Mouse (Mus musculus) stomach, postnatal 0 days (tissue): Measurements from ENCODE around the gene Vdac1. TPM values are rescaled to one million over a fixed set of nuclear protein-coding genes. Genes with fewer than 3 reads are reported as not detected.

Experiments used
- ATAC-seq: fragments of 200-750 bp; cut with Nextera tagmentation; 2 replicates; pipeline ENCODE4 v1.8.0; 2017; ENCODE audit not compliant: low FRiP score, low TSS enrichment
- DNase-seq: peaks from one replicate; pipeline ENCODE4 v3.0.0-alpha.2; 2016; ENCODE audit warnings: low spot score
- H3K27ac ChIP-seq: fragments of 300-500 bp; sonication (generic); replicated peaks from 2 replicates; pipeline ENCODE4 v1.5.1; 2014; ENCODE audit warnings: mild to moderate bottlenecking, control low read depth
- H3K27me3 ChIP-seq: fragments of 300-500 bp; sonication (generic); 2 replicates; pipeline ENCODE4 v1.6.1; 2014; ENCODE audit warnings: low read length; ENCODE audit not compliant: control insufficient read depth, insufficient read depth
- H3K36me3 ChIP-seq: fragments of 300-500 bp; sonication (generic); 2 replicates; pipeline ENCODE4 v1.6.1; 2014; ENCODE audit warnings: low read length, mixed read lengths; ENCODE audit not compliant: control insufficient read depth, insufficient read depth
- H3K4me1 ChIP-seq: fragments of 300-500 bp; sonication (generic); replicated peaks from 2 replicates; pipeline ENCODE4 v1.6.1; 2014; ENCODE audit warnings: antibody characterized with exemption; ENCODE audit not compliant: control insufficient read depth, insufficient read depth
- H3K4me2 ChIP-seq: fragments of 300-500 bp; sonication (generic); replicated peaks from 2 replicates; pipeline ENCODE4 v1.6.1; 2014; ENCODE audit warnings: low read depth, mild to moderate bottlenecking, control low read depth, moderate library complexity
- H3K4me3 ChIP-seq: fragments of 300-500 bp; sonication (generic); 2 replicates; pipeline ENCODE4 v1.5.1; 2014; ENCODE audit warnings: low read depth, low read length, control low read depth
- H3K9ac ChIP-seq: fragments of 300-500 bp; sonication (generic); 2 replicates; pipeline ENCODE4 v1.6.1; 2014; ENCODE audit warnings: mild to moderate bottlenecking, low read length, control low read depth, mixed read lengths
- H3K9me3 ChIP-seq: fragments of 300-500 bp; sonication (generic); 2 replicates; pipeline ENCODE4 v1.6.1; 2016; ENCODE audit warnings: low read length; ENCODE audit not compliant: control insufficient read depth
- CTCF ChIP-seq: IDR thresholded peaks from 2 replicates; pipeline ENCODE4 v1.5.1; 2016; ENCODE audit warnings: antibody characterized with exemption, low read depth, mild to moderate bottlenecking, moderate library complexity
- EP300 ChIP-seq: optimal IDR thresholded peaks from 2 replicates; pipeline ENCODE3; 2016; ENCODE audit warnings: antibody characterized with exemption
- WGBS: fragments of 180-500 bp; shearing (Covaris S2); extraction: QIAGEN DNeasy Blood & Tissue Kit; methylation state at CpG from one replicate; pipeline ENCODE4 v1.1.7; 2014; 5-methylcytosine and 5-hydroxymethylcytosine counted together
- polyA plus RNA-seq: library from polyadenylated mRNA; unstranded; fragments of >200 nt; fragmentation: Nextera tagmentation; extraction: Ambion mirVana; gene quantifications from 2 replicates; pipeline ENCODE4 v1.2.1, GENCODE M21; 2015

Gene Vdac1
- polyA plus RNA-seq, 1 experiment from 2014 or later: 189 TPM

- Histone ChIP-seq H3K4me2 (no peak overlapping the region), H3K9ac (no peak overlapping the region), H3K9me3 (no peaks in the 10 kb centered on the region), H3K4me3 (no peak overlapping the region), H3K36me3 (no peaks in the 10 kb centered on the region), H3K27me3 (no peaks in the 10 kb centered on the region), H3K4me1 (no peaks in the 10 kb centered on the region), H3K27ac (no peak overlapping the region)
- 63% methylated on average over 23 of the region's 23 CpGs for WGBS
- DNase-seq: no peak
- no peak for ATAC-seq
- TF ChIP-seq CTCF: no peak
These were observed 36.0 kb upstream of the Vdac1 start for GRCm38 (mm10) chr11:52324442-52325367.

GRCm38 (mm10) chr11:52327313-52327712 lies 33.3 kb upstream of the Vdac1 start:
- DNase-seq: no peak
- Histone ChIP-seq H3K4me2 (no peak overlapping the region), H3K4me1 (no peaks in the 10 kb centered on the region), H3K27ac (no peak overlapping the region), H3K9ac (no peak overlapping the region), H3K4me3 (no peak overlapping the region), H3K36me3 (no peaks in the 10 kb centered on the region), H3K27me3 (no peaks in the 10 kb centered on the region), H3K9me3 (no peaks in the 10 kb centered on the region)
- TF ChIP-seq CTCF: no peak
- TF ChIP-seq EP300: no peak
- no peak for ATAC-seq
- 53% methylated on average over 3 of the region's 3 CpGs for WGBS

GRCm38 (mm10) chr11:52332421-52333118 lies 28.1 kb upstream of the Vdac1 start:
- Histone ChIP-seq H3K4me1 (peaks cover 6% of the 10 kb centered on the region; the same call in 1 of the 2 replicates), H3K9ac (no peak overlapping the region), H3K9me3 (no peaks in the 10 kb centered on the region), H3K4me3 (no peak overlapping the region), H3K27me3 (no peaks in the 10 kb centered on the region), H3K36me3 (no peaks in the 10 kb centered on the region), H3K27ac (peak overlapping the region; percentile 35), H3K4me2 (no peak overlapping the region)
- DNase-seq (peak; percentile 35), ATAC-seq (peak; percentile 63)
- 20% methylated on average over 16 of the region's 16 CpGs for WGBS
- no peak for TF ChIP-seq CTCF
- no peak for TF ChIP-seq EP300

DNA sequence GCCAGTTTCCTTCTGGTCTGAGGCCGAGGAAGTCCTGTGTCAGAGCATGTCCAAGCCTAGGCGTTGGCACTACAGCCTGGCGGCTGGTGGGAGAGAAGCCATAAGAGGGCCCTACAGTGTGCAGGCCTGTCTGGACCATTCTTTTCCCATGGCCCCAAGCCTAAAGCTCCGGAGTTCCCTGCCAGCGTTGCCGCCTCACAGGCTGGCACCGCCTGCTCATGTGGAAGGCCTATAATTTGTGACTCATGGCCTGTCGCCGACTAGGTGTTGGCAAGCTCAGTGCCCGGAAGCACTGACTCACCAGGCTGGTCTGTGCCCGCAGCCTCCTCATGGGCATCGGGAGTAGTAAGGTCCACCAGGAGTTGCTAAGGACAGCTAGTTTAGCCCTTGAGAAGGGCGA lies 27.0 kb upstream of the Vdac1 start:
- whole genome bisulfite sequencing: 75% methylated on average over 13 of the region's 13 CpGs
- no peak overlapping the region for H3K4me2 ChIP-seq
- no peaks in the 10 kb centered on the region for H3K36me3 ChIP-seq
- peak; percentile 67 for ATAC-seq
- no peak overlapping the region for H3K4me3 ChIP-seq
- TF ChIP-seq EP300: no peak
- TF ChIP-seq CTCF: no peak
- H3K27ac ChIP-seq: peak overlapping the region; percentile 35
- H3K4me1 ChIP-seq: peaks cover 6% of the 10 kb centered on the region; the same call in 1 of the 2 replicates
- no peak for DNase-seq
- no peak overlapping the region for H3K9ac ChIP-seq
- H3K9me3 ChIP-seq: no peaks in the 10 kb centered on the region
- H3K27me3 ChIP-seq: no peaks in the 10 kb centered on the region

DNA sequence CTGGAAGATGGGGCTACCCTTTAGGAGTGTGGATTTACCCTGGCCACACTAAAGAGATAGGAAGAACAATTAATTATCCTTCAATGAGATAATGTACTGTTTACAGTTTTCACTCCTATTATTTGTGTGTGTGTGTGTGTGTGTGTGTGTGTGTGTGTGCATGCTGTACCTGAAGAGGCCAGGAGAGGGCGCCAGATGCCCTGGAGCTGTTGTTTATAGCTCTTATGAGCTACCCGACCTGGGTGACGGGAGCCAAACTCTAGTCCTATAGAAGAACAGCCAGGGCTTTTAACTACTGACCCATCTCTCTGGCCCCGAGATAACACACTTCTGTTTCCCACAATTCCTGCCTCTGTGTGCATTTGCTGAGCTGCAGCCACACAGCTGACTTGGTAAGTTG lies 25.4 kb upstream of the Vdac1 start:
- H3K27me3 ChIP-seq: no peaks in the 10 kb centered on the region
- WGBS: 90% methylated on average over 4 of the region's 4 CpGs
- H3K9me3 ChIP-seq: no peaks in the 10 kb centered on the region
- peaks cover 6% of the 10 kb centered on the region; the same call in 1 of the 2 replicates for H3K4me1 ChIP-seq
- no peak for DNase-seq
- no peak overlapping the region for H3K27ac ChIP-seq
- TF ChIP-seq EP300 (no peak), CTCF (peak; percentile 45; the same call in 1 of the 2 replicates)
- no peak overlapping the region for H3K9ac ChIP-seq
- no peaks in the 10 kb centered on the region for H3K36me3 ChIP-seq
- no peak for ATAC-seq
- no peak overlapping the region for H3K4me3 ChIP-seq
- no peak overlapping the region for H3K4me2 ChIP-seq
